Mouse (Mus musculus): Measurements from ENCODE around the gene Znrf1.

DNA sequence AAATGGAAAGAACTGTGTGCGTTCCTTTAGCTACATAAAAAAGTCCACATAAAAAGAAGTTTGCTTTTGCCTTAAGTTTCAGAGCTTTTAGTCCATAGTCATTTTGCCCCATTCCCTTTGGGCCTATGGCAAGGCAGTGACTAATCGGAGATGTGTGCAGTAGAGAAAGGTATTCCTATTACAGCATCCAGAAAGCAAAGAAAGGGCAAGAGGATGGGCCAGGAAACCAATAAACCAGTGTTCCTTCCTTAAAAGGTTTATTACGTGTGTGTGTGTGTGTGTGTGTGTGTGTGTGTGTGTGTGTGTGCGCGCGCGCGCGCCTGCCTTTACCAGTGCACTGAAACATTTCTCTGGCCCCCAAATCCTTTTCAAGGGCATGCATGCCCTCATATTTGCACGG, 35.8 kb downstream of the Znrf1 start:
- no peak for TF ChIP-seq POLR2A (IDR thresholded peaks at IDR 0.05; ENCODE audit: low read depth, low read length)
- no peak for TF ChIP-seq CTCF (IDR thresholded peaks at IDR 0.05; ENCODE audit: borderline replicate concordance, insufficient read depth, low read length)

Measured in embryonic fibroblast, embryonic 13.5 days (primary cell).